Mouse (Mus musculus): ENCODE measurements at regions not wholly inside any gene's neighbourhood (a gene's known extent, or its start where the extent isn't known, plus 50 kb on each side); places are given as distances from the start of the nearest gene placed in this dataset.

GRCm38 (mm10) chr15:10840621-10841034 is 111.5 kb upstream of the C1qtnf3 start:
- DNase-seq = peak; percentile 41 to 51

GRCm38 (mm10) chr15:10843060-10843695 is 109.0 kb upstream of the C1qtnf3 start:
- DNase-seq = no peak

GRCm38 (mm10) chr15:10846722-10847121 is 105.4 kb upstream of the C1qtnf3 start:
- DNase-seq = no peak

GRCm38 (mm10) chr15:10864004-10864775 is 87.9 kb upstream of the C1qtnf3 start:
- no peak for DNase-seq

- DNase-seq = no peak
Observed at GRCm38 (mm10) chr15:10865109-10865508, 87.0 kb upstream of the C1qtnf3 start.

GRCm38 (mm10) chr15:10866794-10867193 is 85.3 kb upstream of the C1qtnf3 start:
- peak; percentile 21 to 45 for DNase-seq

GRCm38 (mm10) chr15:10868115-10868514 is 84.0 kb upstream of the C1qtnf3 start:
- no peak for DNase-seq

- peak; percentile 26 to 40 for DNase-seq
Observed at GRCm38 (mm10) chr15:10868716-10869585, 83.2 kb upstream of the C1qtnf3 start.

- peak; percentile 52 to 63 for DNase-seq
Observed at GRCm38 (mm10) chr15:10869879-10870278, 82.3 kb upstream of the C1qtnf3 start.

- peak; percentile 26 to 54 for DNase-seq
Observed at GRCm38 (mm10) chr15:10872322-10872967, 79.7 kb upstream of the C1qtnf3 start.

GRCm38 (mm10) chr15:10876328-10876727 is 75.8 kb upstream of the C1qtnf3 start:
- DNase-seq = no peak

- no peak for DNase-seq
Observed at GRCm38 (mm10) chr15:10881726-10882125, 70.4 kb upstream of the C1qtnf3 start.

GRCm38 (mm10) chr15:10887990-10888389 is 64.1 kb upstream of the C1qtnf3 start:
- no peak for DNase-seq

- DNase-seq = peak; percentile 87 to 92
Observed at GRCm38 (mm10) chr15:10890220-10890921, 61.8 kb upstream of the C1qtnf3 start.

- no peak for DNase-seq
Observed at GRCm38 (mm10) chr15:10898309-10898708, 53.8 kb upstream of the C1qtnf3 start.

GRCm38 (mm10) chr15:10898715-10899486 is 53.2 kb upstream of the C1qtnf3 start:
- DNase-seq = no peak

GRCm38 (mm10) chr15:10899904-10900303 is 52.2 kb upstream of the C1qtnf3 start:
- DNase-seq = no peak

- peak; percentile 68 to 74 for DNase-seq
Observed at GRCm38 (mm10) chr15:10901075-10901474, 51.1 kb upstream of the C1qtnf3 start.

GRCm38 (mm10) chr15:10901745-10902262 is 50.3 kb upstream of the C1qtnf3 start:
- no peak for DNase-seq

All from kidney, postnatal 4 days (tissue).